Mouse (Mus musculus) liver, adult 2 months (tissue): Measurements from ENCODE around the gene Gstm7. TPM values are rescaled to one million over a fixed set of nuclear protein-coding genes. Genes with fewer than 3 reads are reported as not detected.

Experiments used
- DNase-seq: peaks from one replicate; pipeline ENCODE4 v3.0.0-alpha.2; 2011; ENCODE audit warnings: low read depth, low spot score; ENCODE audit errors: extremely low read depth
- H3K27ac ChIP-seq: fragments of 200-500 bp; replicated peaks from 2 replicates; pipeline ENCODE4 v1.5.1; 2012; ENCODE audit warnings: low read depth, mild to moderate bottlenecking, control low read depth, inconsistent platforms, low read length; ENCODE audit not compliant: insufficient read depth
- H3K27me3 ChIP-seq: fragments of 200-500 bp; 2 replicates; pipeline ENCODE4 v1.6.1; 2012; ENCODE audit warnings: mild to moderate bottlenecking, moderate library complexity, low read length, inconsistent platforms; ENCODE audit not compliant: control insufficient read depth, insufficient read depth
- H3K36me3 ChIP-seq: fragments of 200-500 bp; 2 replicates; pipeline ENCODE4 v1.6.1; 2012; ENCODE audit warnings: low read length, inconsistent platforms; ENCODE audit not compliant: control insufficient read depth, insufficient read depth
- H3K4me1 ChIP-seq: fragments of 200-500 bp; 2 replicates; pipeline ENCODE4 v1.6.1; 2011; ENCODE audit warnings: low read length; ENCODE audit not compliant: control insufficient read depth, insufficient read depth
- H3K4me3 ChIP-seq: fragments of 200-500 bp; 2 replicates; pipeline ENCODE4 v1.5.1; 2011; ENCODE audit warnings: low read depth, mild to moderate bottlenecking, control low read depth, low read length, moderate library complexity; ENCODE audit not compliant: insufficient read depth
- H3K79me2 ChIP-seq: fragments of 200-500 bp; 2 replicates; pipeline ENCODE4 v1.6.1; 2012; ENCODE audit warnings: inconsistent platforms, mild to moderate bottlenecking, low read length, moderate library complexity; ENCODE audit not compliant: control insufficient read depth, insufficient read depth
- H3K9ac ChIP-seq: fragments of 200-500 bp; 2 replicates; pipeline ENCODE4 v1.6.1; 2012; ENCODE audit warnings: low read depth, mild to moderate bottlenecking, control low read depth, inconsistent platforms, low read length
- CTCF ChIP-seq: fragments of 200-500 bp; IDR thresholded peaks from 2 replicates; pipeline ENCODE4 v1.5.1; 2011; ENCODE audit warnings: low read depth, low read length, control low read depth
- POLR2A ChIP-seq: fragments of 200-500 bp; IDR thresholded peaks from 2 replicates; pipeline ENCODE4 v1.6.1; 2011; ENCODE audit warnings: low read length, control low read depth; ENCODE audit not compliant: insufficient read depth; ENCODE audit errors: extremely low read depth
- WGBS: fragments of 180-500 bp; shearing (Covaris S2); methylation state at CpG from one replicate; pipeline ENCODE4 v1.1.7; 2018; 5-methylcytosine and 5-hydroxymethylcytosine counted together
- polyA plus RNA-seq: library from polyadenylated mRNA; depleted of rRNA; stranded (reverse); fragments of >200 nt; gene quantifications from 2 replicates; pipeline ENCODE4 v1.2.3, GENCODE M21; 2012; rRNA removed
- total RNA-seq: library from RNA; depleted of rRNA; stranded (reverse); fragments of >200 nt; gene quantifications from 2 replicates; pipeline ENCODE4 v1.2.3, GENCODE M21; 2014; rRNA removed

Gene Gstm7
- total and polyA plus RNA-seq, 2 experiments: 69.8 to 108 TPM

DNA sequence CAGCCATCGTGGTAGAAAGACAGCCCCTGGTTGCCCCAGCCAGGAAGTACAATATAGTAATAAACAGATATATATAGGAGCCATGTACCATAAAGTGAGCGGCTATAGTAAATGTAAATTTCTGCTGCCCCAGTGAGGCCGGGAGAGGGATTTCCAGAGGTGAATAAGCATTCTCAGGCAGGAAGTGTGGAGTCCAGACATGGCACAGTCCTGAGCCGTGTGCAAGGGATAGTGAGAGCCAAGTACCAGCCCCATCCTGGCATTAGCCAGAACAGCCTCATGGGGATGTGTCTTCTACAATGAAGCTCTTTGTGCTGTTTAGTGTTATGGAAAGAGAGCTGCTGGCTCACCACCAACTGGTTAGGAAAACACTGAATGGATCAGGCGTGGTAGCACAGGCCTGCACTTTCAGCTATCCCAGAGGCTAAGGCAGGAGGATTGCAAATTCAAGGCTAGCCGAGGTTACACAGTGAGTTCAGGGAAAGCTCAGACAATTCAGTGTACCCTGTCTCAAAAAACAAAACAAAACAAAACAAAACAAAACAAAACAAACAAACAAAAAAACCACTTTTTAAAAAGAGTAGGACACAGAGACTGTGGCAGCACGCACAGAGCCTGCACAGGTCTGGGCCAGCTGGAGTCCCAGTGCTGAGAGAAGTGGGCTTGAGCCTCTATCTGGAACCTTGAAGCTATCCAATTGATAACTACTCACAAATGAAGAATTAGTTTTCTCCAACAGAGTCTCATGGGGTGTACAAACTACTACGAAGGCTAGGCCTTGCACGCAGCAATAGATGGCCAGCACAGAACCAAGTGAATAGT, 43.7 kb downstream of the Gstm7 start:
- Histone ChIP-seq H3K4me3 (no peak overlapping the region), H3K36me3 (no peaks in the 10 kb centered on the region), H3K79me2 (no peaks in the 10 kb centered on the region), H3K4me1 (no peaks in the 10 kb centered on the region), H3K9ac (no peak overlapping the region), H3K27me3 (no peaks in the 10 kb centered on the region), H3K27ac (no peak overlapping the region)
- no peak for DNase-seq
- WGBS: 86% methylated on average over 9 of the region's 9 CpGs
- no peak for TF ChIP-seq POLR2A
- no peak for TF ChIP-seq CTCF

DNA sequence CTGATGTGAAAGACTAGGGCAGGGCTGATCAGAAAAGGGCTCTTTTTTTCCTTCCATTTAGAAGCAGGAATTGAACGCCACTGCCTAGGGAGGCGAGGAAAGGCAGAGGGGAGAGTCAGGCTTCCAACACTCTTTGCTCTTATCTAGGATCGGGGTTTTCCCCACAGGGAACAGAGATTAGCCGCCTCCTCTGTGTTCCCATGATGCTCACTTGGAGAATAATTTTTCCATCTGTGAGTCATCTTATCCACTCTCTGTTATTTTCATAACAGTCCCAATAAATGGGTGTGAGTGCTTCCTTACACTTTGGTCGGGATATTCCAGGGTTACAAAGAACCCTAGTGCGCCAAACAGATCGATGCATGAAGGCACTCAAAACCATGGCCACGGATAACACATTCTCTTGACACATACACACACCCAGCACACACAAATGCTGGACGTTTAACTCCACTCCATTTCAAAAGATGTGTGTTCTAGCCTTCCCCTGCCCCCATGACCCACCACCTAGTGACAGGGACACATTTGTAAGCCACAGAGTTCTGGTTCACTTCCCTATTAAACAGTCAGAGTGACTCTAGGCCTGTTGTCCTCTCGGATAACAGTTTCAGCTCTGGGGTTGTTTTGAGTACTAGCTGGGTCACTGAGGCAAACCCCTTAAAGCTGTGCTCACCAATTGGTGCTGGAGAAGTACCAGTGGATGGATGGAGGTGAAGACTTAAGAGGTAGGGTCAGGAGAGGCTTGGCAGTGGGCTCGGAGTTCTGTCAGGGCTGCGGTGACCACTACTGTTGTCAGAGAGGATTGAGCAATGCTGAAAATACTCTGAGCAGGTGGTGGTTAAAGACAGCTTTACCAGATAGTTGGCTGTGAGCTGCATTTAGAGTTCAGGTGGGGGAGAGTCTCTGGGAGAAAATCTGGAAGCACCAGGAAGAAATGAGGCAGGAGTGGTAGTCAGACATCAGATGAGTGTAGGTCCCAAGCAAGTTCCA, 53.6 kb downstream of the Gstm7 start:
- Histone ChIP-seq H3K27ac (no peak overlapping the region), H3K4me1 (no peaks in the 10 kb centered on the region), H3K36me3 (no peaks in the 10 kb centered on the region), H3K79me2 (no peaks in the 10 kb centered on the region), H3K9ac (no peak overlapping the region), H3K4me3 (no peak overlapping the region), H3K27me3 (no peaks in the 10 kb centered on the region)
- no peak for DNase-seq
- WGBS: 69% methylated on average over 12 of the region's 12 CpGs
- TF ChIP-seq CTCF (no peak), POLR2A (no peak)

DNA sequence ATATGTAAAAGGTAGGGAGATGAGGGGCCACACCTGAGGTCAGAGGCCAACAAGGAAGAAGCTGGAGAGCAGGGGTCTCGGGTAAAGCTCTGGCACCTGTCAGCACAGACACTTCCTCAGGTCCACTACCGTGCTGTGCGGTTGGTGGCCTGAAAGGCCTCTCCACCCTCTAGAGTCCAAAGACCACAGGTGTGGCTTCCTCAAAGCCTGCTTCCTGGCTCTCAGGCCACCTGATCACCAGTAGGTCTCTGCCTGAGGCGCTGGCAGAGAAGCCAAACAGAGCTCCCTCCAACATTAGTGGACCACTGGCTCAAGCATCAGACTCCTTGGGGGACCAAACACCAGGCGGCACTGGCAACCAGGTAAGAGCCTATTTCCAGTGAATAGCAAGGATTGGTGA, 54.6 kb downstream of the Gstm7 start, which contains the start of gene Eps8l3:
Gene Eps8l3 (plus strand): TSS at position 225 of the 400 bp plus-strand sequence.
- WGBS: 84% methylated on average over 5 of the region's 5 CpGs
- H3K27ac ChIP-seq: no peak within 1 kb of the TSS
- no peaks in the 10 kb centered on the region for H3K4me1 ChIP-seq
- no peaks in the 10 kb centered on the region for H3K79me2 ChIP-seq
- TF ChIP-seq CTCF (no peak), POLR2A (no peak)
- H3K9ac ChIP-seq: no peak within 1 kb of the TSS
- H3K4me3 ChIP-seq: no peak within 1 kb of the TSS
- no peaks in the 10 kb centered on the region for H3K27me3 ChIP-seq
- no peaks in the 10 kb centered on the region for H3K36me3 ChIP-seq
- DNase-seq: no peak

Other genes with a start within 250 kb of the Gstm7 start
- gene Ahcyl1, start 235.3 kb downstream of the Gstm7 start, total RNA-seq: 50.2 and 52.9 TPM in 2 replicates
- 40.4 and 42.3 TPM in 2 replicates for gene Ahcyl1, start 235.3 kb downstream of the Gstm7 start, polyA plus RNA-seq
- gene Csf1, start 171.3 kb downstream of the Gstm7 start, total RNA-seq: 3.0 and 3.3 TPM in 2 replicates
- 4.6 and 6.6 TPM in 2 replicates for gene Csf1, start 171.3 kb downstream of the Gstm7 start, polyA plus RNA-seq
- under 0.01 TPM in 1 of 2 replicates, not detected in the other for gene Eps8l3, start 54.6 kb downstream of the Gstm7 start, total RNA-seq
- gene Eps8l3, start 54.6 kb downstream of the Gstm7 start, polyA plus RNA-seq: 0.06 and 0.07 TPM in 2 replicates
- 17.9 and 21.8 TPM in 2 replicates for gene Gstm5, start 36.0 kb downstream of the Gstm7 start, total RNA-seq
- gene Gstm5, start 36.0 kb downstream of the Gstm7 start, polyA plus RNA-seq: 11.4 and 12.5 TPM in 2 replicates
- 96.1 and 97.1 TPM in 2 replicates for gene Gstm6, start 11.9 kb upstream of the Gstm7 start, total RNA-seq
- gene Gstm6, start 11.9 kb upstream of the Gstm7 start, polyA plus RNA-seq: 138 and 146 TPM in 2 replicates
- gene Gstm3, start 37.5 kb upstream of the Gstm7 start, total RNA-seq: 34.1 and 107 TPM in 2 replicates
- 145 and 164 TPM in 2 replicates for gene Gstm3, start 37.5 kb upstream of the Gstm7 start, polyA plus RNA-seq
- 79.1 and 88.5 TPM in 2 replicates for gene Gstm2, start 54.6 kb upstream of the Gstm7 start, total RNA-seq
- gene Gstm2, start 54.6 kb upstream of the Gstm7 start, polyA plus RNA-seq: 222 and 270 TPM in 2 replicates
- gene Gstm1, start 86.2 kb upstream of the Gstm7 start, total RNA-seq: 474 and 907 TPM in 2 replicates
- gene Gstm1, start 86.2 kb upstream of the Gstm7 start, polyA plus RNA-seq: 5,254 and 6,847 TPM in 2 replicates
- 19.8 and 26.5 TPM in 2 replicates for gene Gstm4, start 113.1 kb upstream of the Gstm7 start, total RNA-seq
- gene Gstm4, start 113.1 kb upstream of the Gstm7 start, polyA plus RNA-seq: 86.0 and 98.9 TPM in 2 replicates
- gene Ampd2, start 154.8 kb upstream of the Gstm7 start, total RNA-seq: 11.0 and 13.8 TPM in 2 replicates
- 69.6 and 128 TPM in 2 replicates for gene Ampd2, start 154.8 kb upstream of the Gstm7 start, polyA plus RNA-seq
- gene Gnat2, start 161.0 kb upstream of the Gstm7 start, total RNA-seq: 2.9 and 3.9 TPM in 2 replicates
- gene Gnat2, start 161.0 kb upstream of the Gstm7 start, polyA plus RNA-seq: 0.91 and 1.5 TPM in 2 replicates
- gene Gnai3, start 214.3 kb upstream of the Gstm7 start, total RNA-seq: 89.5 and 92.8 TPM in 2 replicates
- gene Gnai3, start 214.3 kb upstream of the Gstm7 start, polyA plus RNA-seq: 19.0 and 24.6 TPM in 2 replicates
- not detected in 2 replicates for gene Gpr61, start 223.1 kb upstream of the Gstm7 start, total RNA-seq
- gene Gpr61, start 223.1 kb upstream of the Gstm7 start, polyA plus RNA-seq: not detected in 2 replicates